Mouse (Mus musculus) embryonic fibroblast, embryonic 13.5 days (primary cell): ENCODE data around the gene Tmem56.

ENCODE experiments used
- CTCF ChIP-seq: IDR thresholded peaks from 2 replicates; pipeline ENCODE4 v1.5.1; 2011; ENCODE audit warnings: mild to moderate bottlenecking, control low read depth, low read length, moderate library complexity, borderline replicate concordance; ENCODE audit not compliant: insufficient read depth
- POLR2A ChIP-seq: IDR thresholded peaks from 2 replicates; pipeline ENCODE4 v1.6.1; 2011; ENCODE audit warnings: low read depth, mild to moderate bottlenecking, control low read depth, low read length, moderate library complexity

DNA sequence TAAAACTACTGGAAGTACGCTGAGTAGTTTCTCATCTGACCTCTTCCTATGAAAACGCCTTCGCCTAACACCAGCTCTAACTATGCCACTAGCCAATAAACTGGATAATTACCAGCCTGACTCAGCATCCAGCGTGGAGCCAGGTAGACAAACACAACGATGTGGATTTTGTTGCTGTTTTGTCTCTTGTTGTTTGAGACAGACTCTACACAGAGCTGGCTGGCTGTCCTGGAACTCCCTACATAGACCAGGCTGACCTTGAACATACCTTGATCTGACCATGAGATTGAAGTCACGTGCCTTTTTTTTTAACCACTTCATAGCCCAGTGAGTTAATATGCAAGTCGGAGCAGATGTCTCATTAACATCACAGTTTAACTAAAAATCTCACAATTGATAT, 27.4 kb downstream of the Tmem56 start:
- no peak for TF ChIP-seq CTCF
- no peak for TF ChIP-seq POLR2A
